Mouse (Mus musculus): ENCODE measurements around the gene Opa1. TPM values are rescaled to one million over a fixed set of nuclear protein-coding genes. Genes with fewer than 3 reads are reported as not detected.

The Opa1 gene
- polyA plus RNA-seq, 1 experiment = 20.2 TPM

DNA sequence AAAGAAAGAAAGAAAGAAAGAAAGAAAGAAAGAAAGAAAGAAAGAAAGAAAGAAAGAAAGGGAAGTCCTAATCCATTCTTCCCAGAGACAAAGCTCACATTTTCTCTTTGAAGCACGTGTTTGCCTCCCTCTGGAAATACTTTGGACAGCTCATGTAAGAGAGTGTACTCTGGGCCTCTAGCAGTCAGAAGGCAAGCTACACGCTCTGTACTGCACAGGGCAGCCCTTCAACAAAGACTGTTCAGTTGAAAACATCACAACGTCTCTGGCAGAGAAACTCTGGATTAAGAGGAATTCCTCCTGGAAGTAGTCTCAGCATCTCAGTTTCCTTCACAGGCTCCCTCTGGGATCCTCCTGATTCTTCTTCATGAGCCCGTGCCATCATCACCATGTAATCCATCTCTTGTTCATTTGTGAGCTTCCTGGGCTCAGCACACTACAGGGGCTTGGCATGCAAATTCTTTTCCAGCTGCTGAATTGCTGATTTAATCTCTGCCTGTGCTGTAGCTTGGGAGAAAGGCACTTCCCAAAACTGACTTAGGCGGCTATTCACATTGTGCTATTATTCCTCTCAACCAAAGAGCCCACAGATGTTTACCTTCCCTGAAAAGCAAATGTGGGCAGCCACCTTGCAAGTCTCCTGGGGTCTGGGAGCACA, 114.0 kb downstream of the Opa1 start:
- H3K27me3 ChIP-seq (ENCODE audit: control insufficient read depth, insufficient read depth, insufficient read length) = no peaks in the 10 kb centered on the region
- H3K36me3 ChIP-seq (ENCODE audit: control insufficient read depth, insufficient read depth) = no peaks in the 10 kb centered on the region
- no peaks in the 10 kb centered on the region for H3K79me2 ChIP-seq (ENCODE audit: control insufficient read depth, insufficient read depth)
- no peak overlapping the region for H3K4me2 ChIP-seq (ENCODE audit: low read depth)
- H3ac ChIP-seq (ENCODE audit: control insufficient read depth, insufficient read length) = no peak overlapping the region
- H3K4me3 ChIP-seq = no peak overlapping the region
- TF ChIP-seq MYOD1 (IDR thresholded peaks at IDR 0.05; ENCODE audit: control insufficient read depth in 1 of 3, insufficient read length in 2 of 3, low read depth in 2 of 3) (no peak), SRF (IDR thresholded peaks at IDR 0.05; ENCODE audit: control insufficient read depth, insufficient read length, low read depth) (no peak), USF1 (IDR thresholded peaks at IDR 0.05; ENCODE audit: low read depth) (no peak), MAX (IDR thresholded peaks at IDR 0.05; ENCODE audit: low read depth) (no peak), MYOG (IDR thresholded peaks at IDR 0.05; ENCODE audit: control insufficient read depth in 1 of 3, insufficient read depth in 1 of 3, insufficient read length in 2 of 3, low read depth in 2 of 3) (no peak), POLR2AphosphoS2 (IDR thresholded peaks at IDR 0.05; ENCODE audit: insufficient read length, low read depth) (no peak), CEBPB (IDR thresholded peaks at IDR 0.05; ENCODE audit: insufficient read depth, poor library complexity, severe bottlenecking) (no peak), TCF12 (IDR thresholded peaks at IDR 0.05; ENCODE audit: insufficient read depth, poor library complexity, severe bottlenecking) (no peak), TCF3 (IDR thresholded peaks at IDR 0.05; ENCODE audit: insufficient read length, low read depth) (no peak), E2F4 (IDR thresholded peaks at IDR 0.05; ENCODE audit: insufficient read depth) (no peak), POLR2A (IDR thresholded peaks at IDR 0.05; ENCODE audit: insufficient read length, low read depth) (no peak), REST (IDR thresholded peaks at IDR 0.05; ENCODE audit: insufficient read depth, insufficient read length) (no peak)

DNA sequence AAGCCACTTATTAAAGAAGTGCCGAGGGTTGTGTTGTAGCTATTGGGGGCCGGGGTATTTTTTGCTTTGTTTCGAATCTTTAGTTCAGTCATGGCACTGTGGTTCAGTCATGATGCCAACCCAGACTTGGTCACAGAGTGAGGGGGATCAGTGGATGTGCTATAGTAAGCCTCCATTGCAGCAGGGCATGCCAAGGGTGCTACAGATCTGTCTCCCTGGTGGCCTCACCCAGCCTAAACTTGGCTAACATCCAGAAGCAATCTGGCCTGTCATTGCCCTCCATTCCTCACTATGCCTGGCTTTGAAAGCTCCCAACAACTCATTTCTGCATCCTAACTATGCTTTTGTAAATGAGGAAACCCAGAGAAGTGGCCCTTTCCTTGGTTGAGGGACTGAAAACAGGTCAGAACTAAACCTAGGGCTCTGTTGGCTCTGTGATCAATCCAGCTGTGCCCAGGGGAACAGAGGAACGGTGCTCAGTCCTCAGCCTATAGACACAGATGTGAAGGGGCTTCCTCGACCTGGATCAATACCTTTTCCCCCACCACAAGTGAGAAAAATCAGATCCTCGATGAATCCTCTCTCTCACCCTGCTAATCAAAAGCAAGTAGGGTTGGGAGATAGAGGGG, 114.8 kb downstream of the Opa1 start:
- Histone ChIP-seq H3K79me2 (ENCODE audit: control insufficient read depth, insufficient read depth) (no peaks in the 10 kb centered on the region), H3K27me3 (ENCODE audit: control insufficient read depth, insufficient read depth, insufficient read length) (no peaks in the 10 kb centered on the region), H3K4me2 (ENCODE audit: low read depth) (no peak overlapping the region), H3K36me3 (ENCODE audit: control insufficient read depth, insufficient read depth) (no peaks in the 10 kb centered on the region), H3K4me3 (no peak overlapping the region), H3ac (ENCODE audit: control insufficient read depth, insufficient read length) (no peak overlapping the region)
- TF ChIP-seq E2F4 (IDR thresholded peaks at IDR 0.05; ENCODE audit: insufficient read depth) = no peak
- no peak for TF ChIP-seq MAX (IDR thresholded peaks at IDR 0.05; ENCODE audit: low read depth)
- no peak for TF ChIP-seq SRF (IDR thresholded peaks at IDR 0.05; ENCODE audit: control insufficient read depth, insufficient read length, low read depth)
- no peak for TF ChIP-seq MYOG (IDR thresholded peaks at IDR 0.05; ENCODE audit: control insufficient read depth in 1 of 3, insufficient read depth in 1 of 3, insufficient read length in 2 of 3, low read depth in 2 of 3)
- TF ChIP-seq USF1 (IDR thresholded peaks at IDR 0.05; ENCODE audit: low read depth) = no peak
- TF ChIP-seq TCF12 (IDR thresholded peaks at IDR 0.05; ENCODE audit: insufficient read depth, poor library complexity, severe bottlenecking) = no peak
- TF ChIP-seq CEBPB (IDR thresholded peaks at IDR 0.05; ENCODE audit: insufficient read depth, poor library complexity, severe bottlenecking) = no peak
- no peak for TF ChIP-seq POLR2A (IDR thresholded peaks at IDR 0.05; ENCODE audit: insufficient read length, low read depth)
- no peak for TF ChIP-seq POLR2AphosphoS2 (IDR thresholded peaks at IDR 0.05; ENCODE audit: insufficient read length, low read depth)
- no peak for TF ChIP-seq TCF3 (IDR thresholded peaks at IDR 0.05; ENCODE audit: insufficient read length, low read depth)
- no peak for TF ChIP-seq MYOD1 (IDR thresholded peaks at IDR 0.05; ENCODE audit: control insufficient read depth in 1 of 3, insufficient read length in 2 of 3, low read depth in 2 of 3)
- TF ChIP-seq REST (IDR thresholded peaks at IDR 0.05; ENCODE audit: insufficient read depth, insufficient read length) = no peak

DNA sequence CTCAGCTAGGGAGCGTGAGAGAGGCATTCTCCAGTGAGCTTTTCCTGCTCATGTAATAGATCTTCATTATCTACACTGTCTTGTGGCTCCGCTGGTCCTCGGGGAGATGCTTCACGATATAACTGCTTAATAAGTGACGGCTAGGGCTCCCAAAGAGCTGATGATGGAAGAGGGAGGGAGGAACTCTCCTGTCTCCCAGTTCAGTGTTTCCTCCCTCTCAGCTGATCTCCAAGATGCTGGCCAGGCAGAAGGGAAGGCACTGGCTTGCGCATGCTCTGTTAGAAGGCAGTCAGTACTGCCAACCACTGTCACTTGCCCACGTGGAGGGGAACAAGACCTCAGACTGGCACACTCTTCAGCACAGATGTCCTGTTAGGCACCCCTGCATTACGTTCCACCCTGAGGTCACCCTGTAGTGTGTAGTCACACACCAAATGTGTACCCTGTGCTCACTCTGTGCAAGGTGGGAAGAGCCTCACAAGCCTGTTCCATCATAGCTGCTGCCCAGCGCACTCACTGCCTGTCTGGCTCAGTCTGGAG, 115.4 kb downstream of the Opa1 start:
- H3K36me3 ChIP-seq (ENCODE audit: control insufficient read depth, insufficient read depth) = no peaks in the 10 kb centered on the region
- H3K4me3 ChIP-seq = no peak overlapping the region
- TF ChIP-seq E2F4 (IDR thresholded peaks at IDR 0.05; ENCODE audit: insufficient read depth) (no peak), SRF (IDR thresholded peaks at IDR 0.05; ENCODE audit: control insufficient read depth, insufficient read length, low read depth) (no peak), POLR2A (IDR thresholded peaks at IDR 0.05; ENCODE audit: insufficient read length, low read depth) (no peak), MAX (IDR thresholded peaks at IDR 0.05; ENCODE audit: low read depth) (no peak), MYOD1 (IDR thresholded peaks at IDR 0.05; ENCODE audit: control insufficient read depth in 1 of 3, insufficient read length in 2 of 3, low read depth in 2 of 3) (no peak), TCF12 (IDR thresholded peaks at IDR 0.05; ENCODE audit: insufficient read depth, poor library complexity, severe bottlenecking) (no peak), TCF3 (IDR thresholded peaks at IDR 0.05; ENCODE audit: insufficient read length, low read depth) (no peak), CEBPB (IDR thresholded peaks at IDR 0.05; ENCODE audit: insufficient read depth, poor library complexity, severe bottlenecking) (no peak), POLR2AphosphoS2 (IDR thresholded peaks at IDR 0.05; ENCODE audit: insufficient read length, low read depth) (no peak), USF1 (IDR thresholded peaks at IDR 0.05; ENCODE audit: low read depth) (no peak), REST (IDR thresholded peaks at IDR 0.05; ENCODE audit: insufficient read depth, insufficient read length) (no peak), MYOG (IDR thresholded peaks at IDR 0.05; ENCODE audit: control insufficient read depth in 1 of 3, insufficient read depth in 1 of 3, insufficient read length in 2 of 3, low read depth in 2 of 3) (no peak)
- no peaks in the 10 kb centered on the region for H3K27me3 ChIP-seq (ENCODE audit: control insufficient read depth, insufficient read depth, insufficient read length)
- H3ac ChIP-seq (ENCODE audit: control insufficient read depth, insufficient read length) = no peak overlapping the region
- H3K4me2 ChIP-seq (ENCODE audit: low read depth) = no peak overlapping the region
- H3K79me2 ChIP-seq (ENCODE audit: control insufficient read depth, insufficient read depth) = no peaks in the 10 kb centered on the region

Other genes with a start within 250 kb of the Opa1 start
- gene Atp13a5, start 200.6 kb upstream of the Opa1 start, polyA plus RNA-seq (2012; fragmentation: generic; extraction: Trizol) = 0.18 TPM
- 0.01 TPM for gene Atp13a4, start 34.5 kb upstream of the Opa1 start, polyA plus RNA-seq (2012; fragmentation: generic; extraction: Trizol)

Measured in myocyte (in vitro differentiated cells).